Mouse (Mus musculus) ES-Bruce4 (cell line): Measurements from ENCODE around the gene Gfod1.

Experiments
- CTCF ChIP-seq: IDR thresholded peaks from one replicate; pipeline ENCODE4 v1.8.1; 2011; ENCODE audit warnings: low read depth, low read length
- EP300 ChIP-seq: IDR thresholded peaks from 2 replicates; pipeline ENCODE4 v1.6.1; 2011; ENCODE audit warnings: low read depth, low read length; ENCODE audit not compliant: insufficient read depth
- POLR2A ChIP-seq: IDR thresholded peaks from one replicate; pipeline ENCODE4 v1.8.1; 2011; ENCODE audit warnings: low read length; ENCODE audit not compliant: insufficient read depth

DNA sequence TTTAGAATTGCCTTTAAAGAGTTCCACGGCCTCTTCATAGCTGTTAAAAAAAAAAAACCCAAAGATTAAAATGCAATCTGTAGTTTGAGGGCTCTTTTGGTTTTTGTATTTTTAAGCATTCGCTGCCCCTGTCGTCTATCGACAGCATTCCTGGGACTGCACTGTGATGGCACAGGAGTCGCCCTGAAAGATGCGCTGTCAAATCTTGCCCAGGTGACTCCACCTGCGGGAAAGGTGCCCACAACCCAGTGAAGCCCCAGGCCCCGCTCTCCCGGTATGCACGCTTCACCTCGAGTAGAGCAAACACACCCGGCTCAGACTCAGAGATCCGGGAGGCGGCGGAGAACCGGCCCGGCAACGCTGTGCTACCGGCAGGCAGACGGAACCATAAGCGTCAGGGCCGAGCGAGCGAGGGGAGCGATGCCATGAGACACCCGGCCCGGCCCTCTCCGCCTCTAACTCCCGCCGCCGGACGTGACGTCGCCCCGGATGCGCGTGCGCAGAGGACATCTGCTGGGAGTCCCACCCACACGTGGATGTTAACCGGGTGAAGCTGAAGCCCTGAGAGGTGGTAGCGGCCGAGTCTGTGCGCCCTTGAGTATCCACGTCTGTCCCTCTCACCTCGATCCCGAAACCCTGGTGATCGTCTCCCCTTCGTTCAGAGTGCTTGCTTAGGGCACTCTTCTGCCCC is 132.8 kb downstream of the Gfod1 start, which contains the start of gene Tbc1d7:
- TF ChIP-seq CTCF (no peak), POLR2A (peak; percentile 74), EP300 (0 out of 2 replicates have a peak, but pooled peaks have one; percentile 20)
